In genomic region chr5:132858846-132859510, GRCm38 (mm10) we compare ENCODE assay signal across 20 mouse cellular contexts.
DNase-seq lines count a peak whose midpoint lies in the region; ATAC-seq lines count a peak whose summit lies in the region.
"Had no signal": no experiment of that assay in that cellular context is flagged by ENCODE, and none has a peak within 500 bp of the region (broad histone marks: within the 10 kb centered on the region; RNA-seq: fewer than 3 reads in every experiment).

No protein-coding gene starts in this region.

- no peak overlapping the region for H3K27ac ChIP-seq in hindbrain, embryonic 14.5 days
- H3K27ac ChIP-seq in hindbrain, embryonic 16.5 days (ENCODE audit: low read depth, low read length) = no peak overlapping the region
- no peak overlapping the region for H3K27ac ChIP-seq in midbrain, embryonic 14.5 days (replicated peaks; ENCODE audit: low read depth, low read length)
- no peak overlapping the region for H3K27ac ChIP-seq in midbrain, embryonic 15.5 days
- peak overlapping the region; percentile 14; the same call in 1 of the 2 replicates for H3K27ac ChIP-seq in embryonic facial prominence, embryonic 10.5 days (replicated peaks)
- no peak overlapping the region for H3K27ac ChIP-seq in embryonic facial prominence, embryonic 11.5 days (replicated peaks; ENCODE audit: low read depth, low read length)
- H3K27ac ChIP-seq: heart, adult 2 months; heart, embryonic 10.5 days; heart, embryonic 13.5 days; hindbrain, embryonic 13.5 days had no signal

- no peak overlapping the region for H3K4me3 ChIP-seq in hindbrain, embryonic 14.5 days (replicated peaks; ENCODE audit: low read length)
- H3K4me3 ChIP-seq in hindbrain, embryonic 16.5 days (ENCODE audit: low read length) = no peak overlapping the region
- no peak overlapping the region for H3K4me3 ChIP-seq in midbrain, embryonic 14.5 days (replicated peaks; ENCODE audit: low read depth, low read length)
- no peak overlapping the region for H3K4me3 ChIP-seq in midbrain, embryonic 15.5 days
- no peak overlapping the region for H3K4me3 ChIP-seq in embryonic facial prominence, embryonic 10.5 days
- no peak overlapping the region for H3K4me3 ChIP-seq in embryonic facial prominence, embryonic 11.5 days (ENCODE audit: low read depth, low read length)
- H3K4me3 ChIP-seq: heart, adult 2 months; heart, embryonic 10.5 days; heart, embryonic 13.5 days; hindbrain, embryonic 13.5 days had no signal

- WGBS in hindbrain, embryonic 14.5 days = 60% methylated on average over 5 of the region's 5 CpGs
- whole genome bisulfite sequencing in hindbrain, embryonic 16.5 days = 54% methylated on average over 5 of the region's 5 CpGs
- 71% methylated on average over 5 of the region's 5 CpGs for WGBS in midbrain, embryonic 14.5 days
- WGBS in midbrain, embryonic 15.5 days = 61% methylated on average over 5 of the region's 5 CpGs
- WGBS in embryonic facial prominence, embryonic 10.5 days = 85% methylated on average over 5 of the region's 5 CpGs
- WGBS in embryonic facial prominence, embryonic 11.5 days = 77% methylated on average over 5 of the region's 5 CpGs

- no peaks in the 10 kb centered on the region for H3K36me3 ChIP-seq in hindbrain, embryonic 14.5 days (replicated peaks; ENCODE audit: control insufficient read depth, insufficient read depth)
- H3K36me3 ChIP-seq in hindbrain, embryonic 16.5 days (ENCODE audit: control insufficient read depth, insufficient read depth, low read length) = no peaks in the 10 kb centered on the region
- no peaks in the 10 kb centered on the region for H3K36me3 ChIP-seq in midbrain, embryonic 14.5 days (ENCODE audit: control insufficient read depth, insufficient read depth, low read length)
- no peaks in the 10 kb centered on the region for H3K36me3 ChIP-seq in midbrain, embryonic 15.5 days (replicated peaks)
- no peaks in the 10 kb centered on the region for H3K36me3 ChIP-seq in embryonic facial prominence, embryonic 10.5 days (replicated peaks)
- H3K36me3 ChIP-seq in embryonic facial prominence, embryonic 11.5 days (replicated peaks; ENCODE audit: control insufficient read depth, insufficient read depth, low read depth, low read length) = no peaks in the 10 kb centered on the region
- H3K36me3 ChIP-seq: heart, embryonic 10.5 days; heart, embryonic 13.5 days; hindbrain, embryonic 13.5 days had no signal

- H3K27me3 ChIP-seq in hindbrain, embryonic 14.5 days (ENCODE audit: control insufficient read depth, insufficient read depth, low read length) = no peaks in the 10 kb centered on the region
- H3K27me3 ChIP-seq in hindbrain, embryonic 16.5 days (replicated peaks; ENCODE audit: control insufficient read depth, insufficient read depth, low read length) = no peaks in the 10 kb centered on the region
- H3K27me3 ChIP-seq in midbrain, embryonic 14.5 days (ENCODE audit: control insufficient read depth, insufficient read depth, low read length) = no peaks in the 10 kb centered on the region
- no peaks in the 10 kb centered on the region for H3K27me3 ChIP-seq in midbrain, embryonic 15.5 days (replicated peaks)
- no peaks in the 10 kb centered on the region for H3K27me3 ChIP-seq in embryonic facial prominence, embryonic 10.5 days (replicated peaks; ENCODE audit: low read depth, poor library complexity, severe bottlenecking)
- H3K27me3 ChIP-seq in embryonic facial prominence, embryonic 11.5 days (ENCODE audit: control insufficient read depth, insufficient read depth, low read length) = no peaks in the 10 kb centered on the region
- H3K27me3 ChIP-seq: heart, embryonic 13.5 days; hindbrain, embryonic 13.5 days had no signal

- peak; percentile 48 for DNase-seq in hindbrain, embryonic 14.5 days (ENCODE audit: low spot score)
- DNase-seq in midbrain, embryonic 14.5 days = peak; percentile 49
- no peak for DNase-seq in embryonic facial prominence, embryonic 10.5 days (ENCODE audit: low spot score)
- DNase-seq in embryonic facial prominence, embryonic 11.5 days (ENCODE audit: low spot score) = peak; percentile 19
- DNase-seq: adrenal gland, adult 2 months; adrenal gland, postnatal 14 days; cerebellum, adult 11 months; cerebellum, adult 2 months; cerebellum, adult 9-11 months; cerebellum, postnatal 25 days; gastrocnemius, postnatal 25 days; heart, adult 2 months had no signal

- H3K4me1 ChIP-seq in hindbrain, embryonic 14.5 days (replicated peaks; ENCODE audit: control insufficient read depth, insufficient read depth, low read length) = 0 out of 2 replicates have a peak, but pooled peaks cover 3% of the 10 kb centered on the region
- H3K4me1 ChIP-seq in hindbrain, embryonic 16.5 days (ENCODE audit: control insufficient read depth, insufficient read depth, low read depth, low read length) = peaks cover 3% of the 10 kb centered on the region; the same call in 1 of the 2 replicates
- no peaks in the 10 kb centered on the region for H3K4me1 ChIP-seq in midbrain, embryonic 14.5 days (ENCODE audit: control insufficient read depth, insufficient read depth, low read length)
- H3K4me1 ChIP-seq in midbrain, embryonic 15.5 days = no peaks in the 10 kb centered on the region
- peaks cover 14% of the 10 kb centered on the region for H3K4me1 ChIP-seq in embryonic facial prominence, embryonic 10.5 days
- no peaks in the 10 kb centered on the region; the same call in 1 of the 2 replicates for H3K4me1 ChIP-seq in embryonic facial prominence, embryonic 11.5 days (ENCODE audit: control insufficient read depth, insufficient read depth, low read length)
- H3K4me1 ChIP-seq: heart, embryonic 10.5 days had no signal

- no peak for ATAC-seq in hindbrain, embryonic 14.5 days (ENCODE audit: low FRiP score)
- ATAC-seq in hindbrain, embryonic 16.5 days = no peak
- no peak for ATAC-seq in midbrain, embryonic 14.5 days (ENCODE audit: low FRiP score, low TSS enrichment)
- ATAC-seq in midbrain, embryonic 15.5 days (replicated peaks) = no peak
- ATAC-seq in embryonic facial prominence, embryonic 11.5 days (replicated peaks; ENCODE audit: insufficient number of reproducible peaks, low FRiP score, low TSS enrichment, low read depth) = no peak
- ATAC-seq: CD4-positive, CD25-positive, alpha-beta regulatory T cell, adult 4 months; forebrain, embryonic 14.5 days; intestine, embryonic 16.5 days had no signal

- no peaks in the 10 kb centered on the region for H3K9me3 ChIP-seq in hindbrain, embryonic 14.5 days (ENCODE audit: control insufficient read depth, low read length)
- H3K9me3 ChIP-seq in hindbrain, embryonic 16.5 days (ENCODE audit: control insufficient read depth, low read length) = no peaks in the 10 kb centered on the region
- no peaks in the 10 kb centered on the region for H3K9me3 ChIP-seq in midbrain, embryonic 14.5 days (ENCODE audit: control insufficient read depth, low read length)
- H3K9me3 ChIP-seq in midbrain, embryonic 15.5 days = no peaks in the 10 kb centered on the region
- no peaks in the 10 kb centered on the region for H3K9me3 ChIP-seq in embryonic facial prominence, embryonic 10.5 days
- no peaks in the 10 kb centered on the region for H3K9me3 ChIP-seq in embryonic facial prominence, embryonic 11.5 days (replicated peaks; ENCODE audit: control insufficient read depth, low read length)
- H3K9me3 ChIP-seq: heart, embryonic 10.5 days; heart, embryonic 13.5 days; hindbrain, embryonic 13.5 days had no signal

- no peak overlapping the region for H3K4me2 ChIP-seq in hindbrain, embryonic 14.5 days (replicated peaks)
- H3K4me2 ChIP-seq in hindbrain, embryonic 16.5 days (ENCODE audit: low read length) = no peak overlapping the region
- no peak overlapping the region for H3K4me2 ChIP-seq in midbrain, embryonic 14.5 days (ENCODE audit: low read length)
- H3K4me2 ChIP-seq in midbrain, embryonic 15.5 days = no peak overlapping the region
- H3K4me2 ChIP-seq in embryonic facial prominence, embryonic 11.5 days (ENCODE audit: low read depth, low read length) = no peak overlapping the region
- H3K4me2 ChIP-seq: heart, embryonic 13.5 days; hindbrain, embryonic 13.5 days had no signal

- no peak overlapping the region for H3K9ac ChIP-seq in hindbrain, embryonic 14.5 days
- H3K9ac ChIP-seq in hindbrain, embryonic 16.5 days (ENCODE audit: low read depth, low read length) = no peak overlapping the region
- no peak overlapping the region for H3K9ac ChIP-seq in midbrain, embryonic 14.5 days (replicated peaks; ENCODE audit: low read length)
- H3K9ac ChIP-seq in midbrain, embryonic 15.5 days = no peak overlapping the region
- no peak overlapping the region for H3K9ac ChIP-seq in embryonic facial prominence, embryonic 11.5 days (replicated peaks; ENCODE audit: low read length)
- H3K9ac ChIP-seq: heart, embryonic 13.5 days; hindbrain, embryonic 13.5 days had no signal
